Mouse (Mus musculus) megakaryocyte, adult 5-6 weeks (primary cell): Measurements from ENCODE around the gene Polr1c. TPM values are rescaled to one million over a fixed set of nuclear protein-coding genes. Genes with fewer than 3 reads are reported as not detected.

Source experiments
- ATAC-seq: 2 replicates; pipeline ENCODE4 v1.8.0; 2016; ENCODE audit warnings: mild to moderate bottlenecking, inconsistent platforms; ENCODE audit not compliant: poor library complexity, severe bottlenecking
- total RNA-seq, 2 experiments: library from RNA; stranded (forward) in 1 of 2; stranded (reverse) in 1 of 2; fragments of 153-499, 151-499 nt in 1 of 2; fragments of 221-1000, 200-1000 nt in 1 of 2; gene quantifications; 2 replicates each; pipeline versions ENCODE4 v1.2.3 to v1.2.4; 2015 to 2017

Gene Polr1c
- total RNA-seq, 2 experiments from 2014 or later, result 21.4 to 27.8 TPM

- no peak for ATAC-seq
Measured at GRCm38 (mm10) chr17:46227576-46227975, 20.3 kb downstream of the Polr1c start.

- ATAC-seq, result no peak
Measured at GRCm38 (mm10) chr17:46221601-46222000, 26.3 kb downstream of the Polr1c start.

GRCm38 (mm10) chr17:46210550-46210949 is 37.3 kb downstream of the Polr1c start:
- no peak for ATAC-seq

DNA sequence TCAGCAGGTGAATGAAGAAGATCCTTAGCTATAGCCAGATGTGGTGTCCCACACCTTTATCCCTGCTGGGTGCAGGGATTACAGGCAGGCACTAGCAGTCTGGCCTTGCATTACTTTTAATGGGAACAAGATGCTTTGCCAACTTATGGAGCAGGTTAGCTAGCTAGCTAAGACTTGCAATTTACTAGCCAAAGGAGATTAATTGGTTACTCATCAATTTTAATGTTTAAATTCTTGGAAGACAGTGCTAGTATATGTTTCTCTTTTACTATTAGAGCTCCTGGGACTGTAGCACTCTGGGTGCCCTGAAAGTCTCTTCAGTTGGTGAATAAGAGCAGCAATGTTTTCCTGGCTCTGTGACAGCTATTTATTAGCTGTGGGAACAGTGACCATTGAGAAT is 41.2 kb downstream of the Polr1c start:
- ATAC-seq, result no peak

DNA sequence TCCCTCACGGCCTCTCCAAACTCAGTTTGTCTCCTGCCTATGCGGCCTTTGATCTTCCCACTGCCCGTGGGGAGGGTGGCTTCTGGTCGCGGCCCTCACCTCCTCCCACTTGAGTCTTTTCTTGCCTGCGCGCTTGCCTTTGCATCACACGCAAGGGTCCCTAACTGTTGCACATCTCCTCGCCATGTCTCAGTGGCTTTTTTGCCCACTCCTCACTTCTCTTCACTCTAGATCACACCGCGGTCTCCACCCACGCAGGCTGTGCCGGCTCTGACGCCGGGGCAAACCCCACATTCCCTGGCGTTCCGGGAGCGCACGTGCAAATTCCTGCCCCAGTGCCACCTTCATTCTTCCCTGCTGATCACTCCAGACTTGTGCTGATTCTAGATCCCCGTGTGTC is 44.8 kb downstream of the Polr1c start:
- ATAC-seq, result peak; percentile 34

DNA sequence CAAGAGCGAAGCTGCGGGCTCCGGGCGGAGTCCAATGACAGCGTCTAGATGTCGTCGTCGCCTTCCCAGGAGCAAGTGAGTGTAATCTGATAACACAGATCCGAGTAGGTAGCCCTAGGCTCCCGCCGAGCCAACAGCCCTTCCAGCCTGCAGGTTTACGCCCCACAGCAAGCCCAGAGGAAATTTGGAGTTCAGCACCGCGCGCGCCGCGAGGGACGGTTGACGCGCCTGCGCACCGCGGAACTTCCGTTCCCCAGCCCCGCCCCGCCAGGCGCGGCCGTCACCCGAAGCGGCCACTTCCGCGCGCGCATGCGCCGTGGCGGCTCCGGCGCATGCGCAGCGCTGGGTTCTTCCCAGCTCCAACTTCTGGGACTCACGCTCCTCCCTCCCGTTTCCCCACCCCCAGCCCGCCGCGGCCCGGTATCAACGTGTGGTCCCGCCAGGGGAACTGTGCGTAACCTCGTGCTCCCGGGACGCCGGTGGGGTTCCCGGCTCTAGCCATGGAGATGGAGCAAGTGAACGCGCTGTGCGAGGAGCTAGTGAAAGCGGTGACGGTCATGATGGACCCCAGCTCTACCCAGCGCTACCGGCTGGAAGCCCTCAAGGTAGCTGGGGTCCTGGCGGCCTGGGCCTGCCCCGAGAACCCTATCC is 45.3 kb downstream of the Polr1c start, which contains the start of the genes Polh and Xpo5:
Gene Polh, minus strand, starts transcription at position 225 of the 651 bp plus-strand sequence.
Gene Xpo5, plus strand, starts transcription at position 362 of the 651 bp plus-strand sequence.
- peak; percentile 87 for ATAC-seq

DNA sequence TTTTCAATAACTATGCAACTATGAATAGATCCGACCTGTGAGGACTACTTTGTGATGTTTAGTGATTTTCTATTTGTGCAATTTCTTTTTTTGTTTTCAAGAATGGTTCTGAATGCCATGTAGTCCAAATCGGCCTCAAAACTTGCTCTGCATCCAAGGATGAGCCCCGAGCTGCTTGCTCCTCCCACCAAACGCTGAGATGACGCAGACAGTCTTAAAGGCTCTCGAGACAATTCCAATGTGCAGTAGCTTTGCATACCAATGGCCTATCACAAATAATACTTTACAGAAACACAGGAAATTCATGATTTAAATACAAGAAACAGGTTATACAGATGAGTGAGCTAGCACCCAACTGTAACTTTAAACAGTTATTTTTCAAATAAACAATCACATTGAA is 46.7 kb downstream of the Polr1c start:
- ATAC-seq, result no peak

Other genes starting within 250 kb of the Polr1c start
- gene Vegfa, start 215.7 kb downstream of the Polr1c start, total RNA-seq (2015), result 5.6 and 9.1 TPM in 2 replicates
- gene Vegfa, start 215.7 kb downstream of the Polr1c start, total RNA-seq (2017), result 4.8 and 11.4 TPM in 2 replicates
- gene Mrps18a, start 137.1 kb downstream of the Polr1c start, total RNA-seq (2015), result 35.5 and 46.1 TPM in 2 replicates
- gene Mrps18a, start 137.1 kb downstream of the Polr1c start, total RNA-seq (2017), result 28.7 and 39.4 TPM in 2 replicates
- gene Rsph9, start 103.8 kb downstream of the Polr1c start, total RNA-seq (2015), result not detected in 2 replicates
- not detected in 2 replicates for gene Rsph9, start 103.8 kb downstream of the Polr1c start, total RNA-seq (2017)
- gene Mad2l1bp, start 94.5 kb downstream of the Polr1c start, total RNA-seq (2015), result 20.5 and 20.6 TPM in 2 replicates
- gene Mad2l1bp, start 94.5 kb downstream of the Polr1c start, total RNA-seq (2017), result 9.5 and 9.9 TPM in 2 replicates
- 29.3 and 30.2 TPM in 2 replicates for gene Gtpbp2, start 87.0 kb downstream of the Polr1c start, total RNA-seq (2015)
- gene Gtpbp2, start 87.0 kb downstream of the Polr1c start, total RNA-seq (2017), result 47.9 and 49.6 TPM in 2 replicates
- gene Polh, start 45.4 kb downstream of the Polr1c start, total RNA-seq (2015), result 14.2 and 18.2 TPM in 2 replicates
- 28.5 and 31.8 TPM in 2 replicates for gene Polh, start 45.4 kb downstream of the Polr1c start, total RNA-seq (2017)
- 16.8 and 21.0 TPM in 2 replicates for gene Xpo5, start 45.3 kb downstream of the Polr1c start, total RNA-seq (2015)
- 25.1 and 26.6 TPM in 2 replicates for gene Xpo5, start 45.3 kb downstream of the Polr1c start, total RNA-seq (2017)
- 53.9 and 55.1 TPM in 2 replicates for gene Yipf3, start within 50 bp of the Polr1c start, total RNA-seq (2015)
- 30.1 and 35.8 TPM in 2 replicates for gene Yipf3, start within 50 bp of the Polr1c start, total RNA-seq (2017)
- 0.34 and 1.2 TPM in 2 replicates for gene Lrrc73, start 5.5 kb upstream of the Polr1c start, total RNA-seq (2015)
- gene Lrrc73, start 5.5 kb upstream of the Polr1c start, total RNA-seq (2017), result 0.33 TPM in 1 of 2 replicates, not detected in the other
- gene Tjap1, start 35.0 kb upstream of the Polr1c start, total RNA-seq (2015), result 5.4 and 9.9 TPM in 2 replicates
- 9.8 and 15.7 TPM in 2 replicates for gene Tjap1, start 35.0 kb upstream of the Polr1c start, total RNA-seq (2017)
- gene Dlk2, start 49.4 kb upstream of the Polr1c start, total RNA-seq (2015), result not detected in 2 replicates
- not detected in 2 replicates for gene Dlk2, start 49.4 kb upstream of the Polr1c start, total RNA-seq (2017)
- 0.87 and 1.8 TPM in 2 replicates for gene Abcc10, start 80.3 kb upstream of the Polr1c start, total RNA-seq (2015)
- 2.2 and 5.4 TPM in 2 replicates for gene Abcc10, start 80.3 kb upstream of the Polr1c start, total RNA-seq (2017)
- 3.9 and 10.4 TPM in 2 replicates for gene Zfp318, start 135.7 kb upstream of the Polr1c start, total RNA-seq (2015)
- gene Zfp318, start 135.7 kb upstream of the Polr1c start, total RNA-seq (2017), result 5.2 and 8.3 TPM in 2 replicates
- not detected in 2 replicates for gene Crip3, start 180.9 kb upstream of the Polr1c start, total RNA-seq (2015)
- not detected in 2 replicates for gene Crip3, start 180.9 kb upstream of the Polr1c start, total RNA-seq (2017)
- not detected in 2 replicates for gene Slc22a7, start 190.4 kb upstream of the Polr1c start, total RNA-seq (2015)
- not detected in 2 replicates for gene Slc22a7, start 190.4 kb upstream of the Polr1c start, total RNA-seq (2017)
- gene Ttbk1, start 239.6 kb upstream of the Polr1c start, total RNA-seq (2015), result not detected in 2 replicates
- 0.04 TPM in 1 of 2 replicates, not detected in the other for gene Ttbk1, start 239.6 kb upstream of the Polr1c start, total RNA-seq (2017)
- gene Dnph1, start 248.7 kb upstream of the Polr1c start, total RNA-seq (2015), result 10.1 and 10.4 TPM in 2 replicates
- 4.3 and 5.9 TPM in 2 replicates for gene Dnph1, start 248.7 kb upstream of the Polr1c start, total RNA-seq (2017)